Mouse (Mus musculus) MEL (cell line): ENCODE measurements around the gene Gp9. TPM values are rescaled to one million over a fixed set of nuclear protein-coding genes. Genes with fewer than 3 reads are reported as not detected.

Experiments used
- DNase-seq: peaks from one replicate; pipeline ENCODE4 v3.0.0; 2011; ENCODE audit warnings: low read depth, low spot score
- H3K27ac ChIP-seq: 2 replicates; pipeline ENCODE4 v1.5.1; 2012; ENCODE audit warnings: low read depth, mild to moderate bottlenecking, control low read depth, low read length, moderate library complexity; ENCODE audit not compliant: control insufficient read depth
- H3K27me3 ChIP-seq, 2 experiments: fragments of 150-350 bp in 1 of 2; sonication (generic) in 1 of 2; 2 replicates each; pipeline ENCODE4 v1.6.1; 2012; ENCODE audit warnings: low read length in 2 of 2, mild to moderate bottlenecking in 2 of 2, improper control_type of control experiment in 1 of 2, moderate library complexity in 1 of 2; ENCODE audit not compliant: insufficient read depth in 2 of 2, control insufficient read depth in 1 of 2
- H3K36me3 ChIP-seq, 2 experiments: 2 replicates each; pipeline ENCODE4 v1.6.1; 2012 to 2014; ENCODE audit warnings: low read length in 2 of 2, improper control_type of control experiment in 1 of 2, inconsistent platforms in 1 of 2, mild to moderate bottlenecking in 1 of 2; ENCODE audit not compliant: insufficient read depth in 2 of 2, control insufficient read depth in 1 of 2
- H3K4me1 ChIP-seq, 2 experiments: fragments of 150-350 bp in 1 of 2; sonication (generic) in 1 of 2; 2 replicates each; pipeline ENCODE4 v1.6.1; 2012; ENCODE audit warnings: low read length in 2 of 2, improper control_type of control experiment in 1 of 2, mild to moderate bottlenecking in 1 of 2; ENCODE audit not compliant: insufficient read depth in 2 of 2, control insufficient read depth in 1 of 2
- H3K4me3 ChIP-seq, 2 experiments: fragments of 150-350 bp in 1 of 2; sonication (generic) in 1 of 2; 2 replicates each; pipeline ENCODE4 v1.5.1; 2012; ENCODE audit warnings: low read depth in 2 of 2, low read length in 2 of 2, mild to moderate bottlenecking in 2 of 2, moderate library complexity in 2 of 2, control low read depth in 1 of 2, improper control_type of control experiment in 1 of 2; ENCODE audit not compliant: control insufficient read depth in 1 of 2, insufficient read depth in 1 of 2
- H3K79me2 ChIP-seq: 2 replicates; pipeline ENCODE4 v1.6.1; 2012; ENCODE audit warnings: mild to moderate bottlenecking, low read length, moderate library complexity; ENCODE audit not compliant: control insufficient read depth, poor library complexity, insufficient read depth
- H3K9ac ChIP-seq: 2 replicates; pipeline ENCODE4 v1.6.1; 2012; ENCODE audit warnings: low read depth, mild to moderate bottlenecking, control low read depth, low read length, moderate library complexity; ENCODE audit not compliant: control insufficient read depth, poor library complexity, severe bottlenecking
- H3K9me3 ChIP-seq: fragments of 150-350 bp; sonication (generic); replicated peaks from 2 replicates; pipeline ENCODE4 v1.6.1; 2012; ENCODE audit warnings: mild to moderate bottlenecking, low read length, improper control_type of control experiment, moderate library complexity; ENCODE audit not compliant: insufficient read depth
- ETS1 ChIP-seq: IDR thresholded peaks from 2 replicates; pipeline ENCODE4 v1.6.1; 2012; ENCODE audit warnings: low read depth, mild to moderate bottlenecking, inconsistent platforms, low read length, improper control_type of control experiment, moderate library complexity
- GABPA ChIP-seq: IDR thresholded peaks from 2 replicates; pipeline ENCODE4 v1.6.1; 2012; ENCODE audit warnings: low read depth, mild to moderate bottlenecking, inconsistent platforms, low read length, improper control_type of control experiment, moderate library complexity
- GATA1 ChIP-seq: IDR thresholded peaks from 2 replicates; pipeline ENCODE4 v1.6.1; 2011; ENCODE audit warnings: low read depth, low read length, improper control_type of control experiment
- JUND ChIP-seq: IDR thresholded peaks from 2 replicates; pipeline ENCODE4 v1.6.1; 2011; ENCODE audit warnings: low read depth, mild to moderate bottlenecking, improper control_type of control experiment, low read length
- KAT2A ChIP-seq: conservative IDR thresholded peaks from 2 replicates; pipeline ENCODE4 v1.6.1; 2012; ENCODE audit warnings: low read depth, low read length, improper control_type of control experiment, inconsistent platforms
- MAFK ChIP-seq: IDR thresholded peaks from 2 replicates; pipeline ENCODE4 v1.6.1; 2011; ENCODE audit warnings: low read depth, mild to moderate bottlenecking, low read length, improper control_type of control experiment, borderline replicate concordance
- MAX ChIP-seq: IDR thresholded peaks from 2 replicates; pipeline ENCODE4 v1.6.1; 2011; ENCODE audit warnings: low read length, improper control_type of control experiment
- MAZ ChIP-seq: IDR thresholded peaks from 2 replicates; pipeline ENCODE4 v1.6.1; 2012; ENCODE audit warnings: low read depth, mild to moderate bottlenecking, inconsistent platforms, low read length, improper control_type of control experiment
- MXI1 ChIP-seq: IDR thresholded peaks from 2 replicates; pipeline ENCODE4 v1.6.1; 2011; ENCODE audit warnings: mild to moderate bottlenecking, low read depth, low read length, improper control_type of control experiment
- MYC ChIP-seq: IDR thresholded peaks from 2 replicates; pipeline ENCODE4 v1.6.1; 2011; ENCODE audit warnings: low read depth, mild to moderate bottlenecking, low read length, improper control_type of control experiment, moderate library complexity
- NRF1 ChIP-seq: IDR thresholded peaks from 2 replicates; pipeline ENCODE4 v1.6.1; 2014; ENCODE audit warnings: low read depth, mild to moderate bottlenecking, inconsistent platforms, low read length, improper control_type of control experiment, moderate library complexity; ENCODE audit not compliant: poor library complexity, insufficient read depth, severe bottlenecking
- POLR2AphosphoS2 ChIP-seq: IDR thresholded peaks from 2 replicates; pipeline ENCODE4 v1.6.1; 2011; ENCODE audit warnings: low read length, improper control_type of control experiment
- RAD21 ChIP-seq: IDR thresholded peaks from 2 replicates; pipeline ENCODE4 v1.6.1; 2011; ENCODE audit warnings: mild to moderate bottlenecking, low read depth, low read length, improper control_type of control experiment
- RCOR1 ChIP-seq: IDR thresholded peaks from 2 replicates; pipeline ENCODE4 v1.6.1; 2012; ENCODE audit warnings: low read depth, mild to moderate bottlenecking, inconsistent platforms, low read length, improper control_type of control experiment
- SMC3 ChIP-seq: IDR thresholded peaks from 2 replicates; pipeline ENCODE4 v1.6.1; 2011; ENCODE audit warnings: low read depth, low read length, improper control_type of control experiment
- TBP ChIP-seq: IDR thresholded peaks from 2 replicates; pipeline ENCODE4 v1.8.0; 2011; ENCODE audit warnings: low read depth, low read length, improper control_type of control experiment
- UBTF ChIP-seq: IDR thresholded peaks from 2 replicates; pipeline ENCODE4 v1.6.1; 2012; ENCODE audit warnings: low read depth, mild to moderate bottlenecking, inconsistent platforms, low read length, improper control_type of control experiment, moderate library complexity, borderline replicate concordance; ENCODE audit not compliant: insufficient read depth
- USF1 ChIP-seq: IDR thresholded peaks from 2 replicates; pipeline ENCODE4 v1.6.1; 2014; ENCODE audit warnings: low read depth, mild to moderate bottlenecking, inconsistent platforms, low read length, improper control_type of control experiment, moderate library complexity
- ZC3H11A ChIP-seq: IDR thresholded peaks from 2 replicates; pipeline ENCODE4 v1.6.1; 2012; ENCODE audit warnings: low read depth, mild to moderate bottlenecking, inconsistent platforms, low read length, improper control_type of control experiment
- ZMIZ1 ChIP-seq: IDR thresholded peaks from 2 replicates; pipeline ENCODE4 v1.6.1; 2012; ENCODE audit warnings: low read depth, mild to moderate bottlenecking, inconsistent platforms, low read length, improper control_type of control experiment, moderate library complexity
- ZNF384 ChIP-seq: IDR thresholded peaks from 2 replicates; pipeline ENCODE4 v1.6.1; 2012; ENCODE audit warnings: low read depth, mild to moderate bottlenecking, inconsistent platforms, low read length, improper control_type of control experiment
- polyA plus RNA-seq, 2 experiments: library from polyadenylated mRNA; stranded (reverse) in 1 of 2; unstranded in 1 of 2; fragments of >175 nt in 1 of 2; fragments of >200 nt in 1 of 2; gene quantifications; 2 replicates each; pipeline versions ENCODE4 v1.2.1 to v1.2.4; 2012; ENCODE audit warnings: low replicate concordance in 2 of 2, low read depth in 1 of 2; ENCODE audit not compliant: insufficient read length in 2 of 2, insufficient read depth in 1 of 2, missing spikeins in 1 of 2
- total RNA-seq: library from RNA; depleted of rRNA; stranded (reverse); fragments of 300-350 nt; gene quantifications from 2 replicates; pipeline ENCODE4 v1.2.3, GENCODE M21; 2012

Gp9 gene
- total and polyA plus RNA-seq, 3 experiments, result 3.9 to 11.1 TPM; not detected in 1

GRCm38 (mm10) chr6:87750184-87750910 is 27.5 kb upstream of the Gp9 start:
- TF ChIP-seq RAD21 (no peak), GATA1 (no peak), ZC3H11A (no peak), TBP (no peak), MAX (no peak), RCOR1 (no peak), MXI1 (no peak), GABPA (no peak), NRF1 (no peak), POLR2AphosphoS2 (no peak), USF1 (no peak), JUND (no peak), ZMIZ1 (no peak), MYC (no peak), ZNF384 (no peak)
- H3K36me3 ChIP-seq, result peaks cover 0 to 20% of the 10 kb centered on the region in 2 experiments; a peak in 2 of 4 replicates
- DNase-seq, result no peak
- H3K27ac ChIP-seq, result no peak overlapping the region
- no peaks in the 10 kb centered on the region for H3K9me3 ChIP-seq
- H3K79me2 ChIP-seq, result no peaks in the 10 kb centered on the region
- H3K27me3 ChIP-seq, result peaks cover 0 to 2% of the 10 kb centered on the region in 2 experiments; a peak in 3 of 4 replicates
- H3K4me1 ChIP-seq, result peaks cover 8 to 31% of the 10 kb centered on the region in 2 experiments
- no peak overlapping the region for H3K4me3 ChIP-seq
- no peak overlapping the region for H3K9ac ChIP-seq

- H3K27ac ChIP-seq, result no peak overlapping the region
- peaks cover 0 to 2% of the 10 kb centered on the region in 2 experiments; a peak in 3 of 4 replicates for H3K27me3 ChIP-seq
- no peaks in the 10 kb centered on the region for H3K79me2 ChIP-seq
- no peak overlapping the region for H3K9ac ChIP-seq
- no peak for DNase-seq
- H3K9me3 ChIP-seq, result no peaks in the 10 kb centered on the region
- peaks cover under 1 to 24% of the 10 kb centered on the region in 2 experiments; a peak in 3 of 4 replicates for H3K4me1 ChIP-seq
- peaks cover 0 to 14% of the 10 kb centered on the region in 2 experiments; a peak in 2 of 4 replicates for H3K36me3 ChIP-seq
- TF ChIP-seq POLR2AphosphoS2 (no peak), MAZ (no peak), UBTF (no peak), KAT2A (no peak), RCOR1 (no peak), MXI1 (no peak), ZMIZ1 (no peak), MAFK (no peak), ETS1 (no peak), SMC3 (no peak)
- TF ChIP-seq, all 39 proteins: peak for 0
- no peak overlapping the region for H3K4me3 ChIP-seq
Measured at GRCm38 (mm10) chr6:87751574-87751973, 26.3 kb upstream of the Gp9 start.
